Mouse (Mus musculus) heart, embryonic 11.5 days (tissue): ENCODE measurements at regions not wholly inside any gene's neighbourhood (a gene's known extent, or its start where the extent isn't known, plus 50 kb on each side); places are given as distances from the start of the nearest gene placed in this dataset.

Experiments used
- ATAC-seq: fragments of 200-750 bp; cut with Nextera tagmentation; replicated peaks from 2 replicates; pipeline ENCODE4 v1.8.0; 2017; ENCODE audit warnings: moderate library complexity; ENCODE audit not compliant: insufficient number of reproducible peaks, low FRiP score, low TSS enrichment
- H3K27ac ChIP-seq: fragments of 300-500 bp; sonication (generic); 2 replicates; pipeline ENCODE4 v1.5.1; 2014; ENCODE audit warnings: mild to moderate bottlenecking, low read depth, low read length
- H3K27me3 ChIP-seq: fragments of 300-500 bp; sonication (generic); 2 replicates; pipeline ENCODE4 v1.6.1; 2014; ENCODE audit warnings: mild to moderate bottlenecking, low read length, mixed read lengths; ENCODE audit not compliant: control insufficient read depth, insufficient read depth
- H3K36me3 ChIP-seq: fragments of 300-500 bp; sonication (generic); 2 replicates; pipeline ENCODE4 v1.6.1; 2014; ENCODE audit warnings: mild to moderate bottlenecking, low read length, moderate library complexity, mixed read lengths; ENCODE audit not compliant: control insufficient read depth, insufficient read depth
- H3K4me1 ChIP-seq: fragments of 300-500 bp; sonication (generic); 2 replicates; pipeline ENCODE4 v1.6.1; 2014; ENCODE audit warnings: low read length; ENCODE audit not compliant: control insufficient read depth, insufficient read depth
- H3K4me2 ChIP-seq: fragments of 300-500 bp; sonication (generic); 2 replicates; pipeline ENCODE4 v1.6.1; 2014; ENCODE audit warnings: mild to moderate bottlenecking, moderate library complexity
- H3K4me3 ChIP-seq: fragments of 300-500 bp; sonication (generic); 2 replicates; pipeline ENCODE4 v1.5.1; 2014; ENCODE audit warnings: low read depth, low read length
- H3K9ac ChIP-seq: fragments of 300-500 bp; sonication (generic); 2 replicates; pipeline ENCODE4 v1.6.1; 2014; ENCODE audit warnings: mild to moderate bottlenecking, low read depth, low read length, moderate library complexity
- H3K9me3 ChIP-seq: fragments of 300-500 bp; sonication (generic); replicated peaks from 2 replicates; pipeline ENCODE4 v1.6.1; 2016; ENCODE audit warnings: low read length; ENCODE audit not compliant: control insufficient read depth
- WGBS: fragments of 180-500 bp; shearing (Covaris S2); extraction: QIAGEN DNeasy Blood & Tissue Kit; methylation state at CpG from one replicate; pipeline ENCODE4 v1.1.7; 2014; ENCODE audit not compliant: insufficient replicate concordance; 5-methylcytosine and 5-hydroxymethylcytosine counted together

GRCm38 (mm10) chr15:61007461-61008059 is 84.7 kb upstream of the A1bg start:
- H3K27ac ChIP-seq: no peak overlapping the region
- no peaks in the 10 kb centered on the region for H3K36me3 ChIP-seq
- no peaks in the 10 kb centered on the region for H3K9me3 ChIP-seq
- no peak for ATAC-seq
- no peak overlapping the region for H3K4me3 ChIP-seq
- no peak overlapping the region for H3K9ac ChIP-seq
- H3K4me2 ChIP-seq: no peak overlapping the region
- H3K27me3 ChIP-seq: no peaks in the 10 kb centered on the region
- H3K4me1 ChIP-seq: no peaks in the 10 kb centered on the region
- WGBS: 61% methylated on average over 3 of the region's 3 CpGs

GRCm38 (mm10) chr15:61006608-61007007 is 83.8 kb upstream of the A1bg start:
- no peak for ATAC-seq
- no peaks in the 10 kb centered on the region for H3K4me1 ChIP-seq
- H3K36me3 ChIP-seq: no peaks in the 10 kb centered on the region
- H3K4me2 ChIP-seq: no peak overlapping the region
- no peak overlapping the region for H3K4me3 ChIP-seq
- H3K27me3 ChIP-seq: no peaks in the 10 kb centered on the region
- no peak overlapping the region for H3K9ac ChIP-seq
- H3K9me3 ChIP-seq: no peaks in the 10 kb centered on the region
- 73% methylated on average over 4 of the region's 4 CpGs for WGBS
- no peak overlapping the region for H3K27ac ChIP-seq

- WGBS: 71% methylated on average over 4 of the region's 4 CpGs
- Histone ChIP-seq H3K27me3 (no peaks in the 10 kb centered on the region), H3K9ac (no peak overlapping the region), H3K4me3 (no peak overlapping the region), H3K4me2 (no peak overlapping the region), H3K36me3 (no peaks in the 10 kb centered on the region), H3K4me1 (no peaks in the 10 kb centered on the region), H3K27ac (no peak overlapping the region), H3K9me3 (no peaks in the 10 kb centered on the region)
- no peak for ATAC-seq
Measured at GRCm38 (mm10) chr15:60993971-60994690, 71.3 kb upstream of the A1bg start.

GRCm38 (mm10) chr15:60993394-60993793 is 70.6 kb upstream of the A1bg start:
- no peak overlapping the region for H3K9ac ChIP-seq
- H3K36me3 ChIP-seq: no peaks in the 10 kb centered on the region
- H3K27me3 ChIP-seq: no peaks in the 10 kb centered on the region
- no peak overlapping the region for H3K4me3 ChIP-seq
- ATAC-seq: no peak
- 83% methylated on average over 2 of the region's 2 CpGs for WGBS
- H3K9me3 ChIP-seq: no peaks in the 10 kb centered on the region
- no peak overlapping the region for H3K4me2 ChIP-seq
- no peak overlapping the region for H3K27ac ChIP-seq
- H3K4me1 ChIP-seq: no peaks in the 10 kb centered on the region

- Histone ChIP-seq H3K27ac (no peak overlapping the region), H3K27me3 (no peaks in the 10 kb centered on the region), H3K9me3 (no peaks in the 10 kb centered on the region), H3K36me3 (no peaks in the 10 kb centered on the region), H3K4me1 (no peaks in the 10 kb centered on the region), H3K9ac (no peak overlapping the region), H3K4me3 (no peak overlapping the region), H3K4me2 (no peak overlapping the region)
- WGBS: 71% methylated on average over 2 of the region's 2 CpGs
- no peak for ATAC-seq
Measured at GRCm38 (mm10) chr15:60982576-60982975, 59.8 kb upstream of the A1bg start.
